Mouse (Mus musculus): ENCODE measurements around the gene Rab8b. TPM values are rescaled to one million over a fixed set of nuclear protein-coding genes. Genes with fewer than 3 reads are reported as not detected.

Gene Rab8b
- polyA plus RNA-seq, 1 experiment from 2014 or later, result 28.8 TPM

Other genes with a start within 250 kb of the Rab8b start
- 2.2 and 2.6 TPM in 2 replicates for gene Car12, start 206.0 kb downstream of the Rab8b start, polyA plus RNA-seq (2015; fragmentation: Nextera tagmentation; extraction: Ambion mirVana)
- 6.6 and 9.2 TPM in 2 replicates for gene Aph1b, start 124.2 kb downstream of the Rab8b start, polyA plus RNA-seq (2015; fragmentation: Nextera tagmentation; extraction: Ambion mirVana)
- gene Gm10647, start 122.6 kb downstream of the Rab8b start, polyA plus RNA-seq (2015; fragmentation: Nextera tagmentation; extraction: Ambion mirVana), result 0.46 and 0.53 TPM in 2 replicates
- 6.1 and 8.7 TPM in 2 replicates for gene Aph1c, start 85.0 kb downstream of the Rab8b start, polyA plus RNA-seq (2015; fragmentation: Nextera tagmentation; extraction: Ambion mirVana)
- gene Rps27l, start 26.4 kb upstream of the Rab8b start, polyA plus RNA-seq (2015; fragmentation: Nextera tagmentation; extraction: Ambion mirVana), result 612 and 687 TPM in 2 replicates
- gene Lactb, start 55.8 kb upstream of the Rab8b start, polyA plus RNA-seq (2015; fragmentation: Nextera tagmentation; extraction: Ambion mirVana), result 6.0 and 7.0 TPM in 2 replicates
- 758 and 782 TPM in 2 replicates for gene Tpm1, start 129.7 kb upstream of the Rab8b start, polyA plus RNA-seq (2015; fragmentation: Nextera tagmentation; extraction: Ambion mirVana)

Data from lung, embryonic 16.5 days (tissue).